Mouse (Mus musculus) hindbrain, embryonic 12.5 days (tissue): ENCODE results near the gene 1110059E24Rik. TPM values are rescaled to one million over a fixed set of nuclear protein-coding genes. Genes with fewer than 3 reads are reported as not detected.

ENCODE experiments used
- ATAC-seq: fragments of 200-750 bp; cut with Nextera tagmentation; 2 replicates; pipeline ENCODE4 v1.8.0; 2017; ENCODE audit warnings: moderate TSS enrichment; ENCODE audit not compliant: low FRiP score
- H3K27ac ChIP-seq: fragments of 300-500 bp; sonication (generic); 2 replicates; pipeline ENCODE4 v1.5.1; 2016; ENCODE audit warnings: mild to moderate bottlenecking
- H3K27me3 ChIP-seq: fragments of 300-500 bp; sonication (generic); 2 replicates; pipeline ENCODE4 v1.6.1; 2016; ENCODE audit warnings: mild to moderate bottlenecking
- H3K36me3 ChIP-seq: fragments of 300-500 bp; sonication (generic); 2 replicates; pipeline ENCODE4 v1.6.1; 2016; ENCODE audit warnings: mild to moderate bottlenecking
- H3K4me1 ChIP-seq: fragments of 300-500 bp; sonication (generic); 2 replicates; pipeline ENCODE4 v1.6.1; 2016
- H3K4me2 ChIP-seq: fragments of 300-500 bp; sonication (generic); replicated peaks from 2 replicates; pipeline ENCODE4 v1.6.1; 2016; ENCODE audit warnings: mild to moderate bottlenecking
- H3K4me3 ChIP-seq: fragments of 300-500 bp; sonication (generic); 2 replicates; pipeline ENCODE4 v1.5.1; 2016; ENCODE audit warnings: mild to moderate bottlenecking
- H3K9ac ChIP-seq: fragments of 300-500 bp; sonication (generic); 2 replicates; pipeline ENCODE4 v1.6.1; 2016; ENCODE audit warnings: mild to moderate bottlenecking, moderate library complexity
- H3K9me3 ChIP-seq: fragments of 300-500 bp; sonication (generic); replicated peaks from 2 replicates; pipeline ENCODE4 v1.6.1; 2016; ENCODE audit warnings: mild to moderate bottlenecking
- WGBS: fragments of 180-500 bp; shearing (Covaris S2); methylation state at CpG from one replicate; pipeline ENCODE4 v1.1.7; 2016; 5-methylcytosine and 5-hydroxymethylcytosine counted together
- polyA plus RNA-seq: library from polyadenylated mRNA; unstranded; fragments of >200 nt; fragmentation: Nextera tagmentation; extraction: Ambion mirVana; gene quantifications from 2 replicates; pipeline ENCODE4 v1.2.1, GENCODE M21; 2016

The 1110059E24Rik gene
- polyA plus RNA-seq, result 51.4 and 58.7 TPM in 2 replicates

GRCm38 (mm10) chr19:21652285-21653171 lies at the start of gene 1110059E24Rik:
1110059E24Rik (minus strand) TSS chr19:21652976.
- Histone ChIP-seq H3K9ac (peak within 1 kb of the TSS; percentile 95), H3K4me2 (peak within 1 kb of the TSS; percentile 62), H3K4me3 (peak within 1 kb of the TSS; percentile 97), H3K4me1 (peaks cover 18% of the 10 kb centered on the region), H3K27me3 (no peaks in the 10 kb centered on the region), H3K9me3 (no peaks in the 10 kb centered on the region), H3K27ac (peak within 1 kb of the TSS; percentile 100), H3K36me3 (no peaks in the 10 kb centered on the region)
- ATAC-seq, result peak; percentile 100
- WGBS, result 5% methylated on average over 52 of the region's 52 CpGs

DNA sequence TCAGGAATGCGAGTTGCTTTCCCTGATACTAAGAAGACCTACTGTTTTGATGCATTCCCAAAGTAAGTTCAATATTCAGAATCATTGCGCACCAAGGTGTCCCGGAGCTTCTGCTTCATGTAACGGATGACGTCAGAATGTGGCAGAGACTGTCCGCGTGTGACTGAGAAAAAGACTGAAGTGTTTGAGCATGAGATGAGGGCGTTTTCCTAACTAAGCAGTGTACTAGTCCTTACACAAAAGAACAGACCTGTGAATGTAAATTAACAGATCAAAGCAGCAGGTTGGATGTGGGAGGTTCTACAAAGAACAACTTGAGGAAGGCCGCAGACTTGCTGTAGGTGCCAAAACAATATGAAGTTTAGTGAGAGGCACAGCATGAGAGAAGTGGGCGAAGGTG lies 28.2 kb upstream of the 1110059E24Rik start:
- no peak for ATAC-seq
- Histone ChIP-seq H3K4me2 (no peak overlapping the region), H3K9me3 (no peaks in the 10 kb centered on the region), H3K27ac (no peak overlapping the region), H3K4me1 (no peaks in the 10 kb centered on the region), H3K27me3 (no peaks in the 10 kb centered on the region), H3K9ac (no peak overlapping the region), H3K36me3 (peaks cover 31% of the 10 kb centered on the region; the same call in 1 of the 2 replicates), H3K4me3 (no peak overlapping the region)
- WGBS, result 95% methylated on average over 10 of the region's 10 CpGs

GRCm38 (mm10) chr19:21680091-21680490 lies 27.3 kb upstream of the 1110059E24Rik start:
- no peaks in the 10 kb centered on the region for H3K27me3 ChIP-seq
- 96% methylated on average over 3 of the region's 3 CpGs for WGBS
- no peak overlapping the region for H3K4me2 ChIP-seq
- no peak overlapping the region for H3K4me3 ChIP-seq
- no peak for ATAC-seq
- no peak overlapping the region for H3K9ac ChIP-seq
- H3K9me3 ChIP-seq, result 0 out of 2 replicates have a peak, but pooled peaks cover 6% of the 10 kb centered on the region
- no peak overlapping the region for H3K27ac ChIP-seq
- no peaks in the 10 kb centered on the region for H3K4me1 ChIP-seq
- peaks cover 29% of the 10 kb centered on the region; the same call in 1 of the 2 replicates for H3K36me3 ChIP-seq

DNA sequence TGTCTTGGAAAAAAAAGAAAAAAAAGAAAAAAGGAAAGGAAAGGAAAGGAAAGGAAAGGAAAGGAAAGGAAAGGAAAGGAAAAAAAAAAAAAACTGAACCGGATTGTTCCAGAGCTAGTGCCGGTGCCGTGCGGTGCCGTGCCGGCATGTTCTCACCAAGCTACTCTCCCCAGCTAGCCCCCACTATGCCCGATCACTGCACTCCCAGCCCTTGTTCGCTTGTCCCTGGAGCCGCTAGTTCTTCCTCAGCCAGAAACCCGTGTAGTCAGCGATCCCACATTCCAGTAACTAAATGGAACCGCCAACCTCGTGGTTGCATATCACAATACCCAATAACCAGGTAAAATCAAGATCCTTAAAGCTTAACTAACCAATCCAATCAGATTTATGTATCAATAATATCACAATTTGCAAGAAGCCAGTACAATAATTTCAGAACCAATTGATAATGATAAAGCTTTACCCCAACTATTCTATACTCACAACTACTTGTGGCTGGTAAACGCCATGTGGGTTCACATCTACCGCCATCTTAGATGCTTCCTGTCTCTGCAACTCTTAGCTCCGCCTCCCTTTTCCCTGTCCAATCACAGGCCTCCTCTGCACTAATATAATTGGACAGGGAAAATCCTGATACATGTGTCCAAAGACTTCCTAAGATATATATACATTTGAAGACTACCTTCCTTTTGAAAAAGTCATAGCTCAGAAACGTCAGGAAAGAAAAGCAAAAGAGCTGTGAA lies 21.7 kb upstream of the 1110059E24Rik start:
- Histone ChIP-seq H3K27ac (no peak overlapping the region), H3K4me3 (no peak overlapping the region), H3K27me3 (no peaks in the 10 kb centered on the region), H3K9ac (no peak overlapping the region), H3K4me1 (no peaks in the 10 kb centered on the region), H3K36me3 (peaks cover 6% of the 10 kb centered on the region; the same call in 1 of the 2 replicates), H3K4me2 (no peak overlapping the region), H3K9me3 (peaks cover 8% of the 10 kb centered on the region; the same call in 1 of the 2 replicates)
- ATAC-seq, result no peak
- 97% methylated on average over 17 of the region's 17 CpGs for WGBS

DNA sequence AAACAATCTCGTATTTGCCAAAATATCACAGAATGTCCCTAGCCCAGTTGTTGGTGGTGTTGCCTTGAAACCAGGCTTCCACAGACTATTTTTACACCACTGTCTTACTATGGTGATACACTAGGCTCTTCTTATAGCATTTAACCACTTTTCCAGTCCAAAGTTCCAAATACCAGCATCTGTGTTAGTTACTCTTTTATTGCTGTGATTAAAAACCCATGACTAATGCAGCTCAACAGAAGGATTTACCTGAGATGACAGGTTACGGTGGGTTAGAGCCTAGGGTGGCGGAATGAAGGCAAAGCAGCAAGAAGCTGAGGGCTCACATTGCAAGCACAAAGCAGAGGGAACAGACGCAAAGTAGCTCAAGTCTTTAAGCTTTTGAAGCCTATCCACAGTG lies 16.9 kb upstream of the 1110059E24Rik start:
- Histone ChIP-seq H3K27me3 (no peaks in the 10 kb centered on the region), H3K27ac (no peak overlapping the region), H3K36me3 (no peaks in the 10 kb centered on the region; the same call in 1 of the 2 replicates), H3K4me1 (no peaks in the 10 kb centered on the region), H3K9me3 (no peaks in the 10 kb centered on the region; the same call in 1 of the 2 replicates), H3K4me3 (no peak overlapping the region), H3K9ac (no peak overlapping the region), H3K4me2 (no peak overlapping the region)
- ATAC-seq, result no peak
- 92% methylated on average over 4 of the region's 4 CpGs for WGBS

DNA sequence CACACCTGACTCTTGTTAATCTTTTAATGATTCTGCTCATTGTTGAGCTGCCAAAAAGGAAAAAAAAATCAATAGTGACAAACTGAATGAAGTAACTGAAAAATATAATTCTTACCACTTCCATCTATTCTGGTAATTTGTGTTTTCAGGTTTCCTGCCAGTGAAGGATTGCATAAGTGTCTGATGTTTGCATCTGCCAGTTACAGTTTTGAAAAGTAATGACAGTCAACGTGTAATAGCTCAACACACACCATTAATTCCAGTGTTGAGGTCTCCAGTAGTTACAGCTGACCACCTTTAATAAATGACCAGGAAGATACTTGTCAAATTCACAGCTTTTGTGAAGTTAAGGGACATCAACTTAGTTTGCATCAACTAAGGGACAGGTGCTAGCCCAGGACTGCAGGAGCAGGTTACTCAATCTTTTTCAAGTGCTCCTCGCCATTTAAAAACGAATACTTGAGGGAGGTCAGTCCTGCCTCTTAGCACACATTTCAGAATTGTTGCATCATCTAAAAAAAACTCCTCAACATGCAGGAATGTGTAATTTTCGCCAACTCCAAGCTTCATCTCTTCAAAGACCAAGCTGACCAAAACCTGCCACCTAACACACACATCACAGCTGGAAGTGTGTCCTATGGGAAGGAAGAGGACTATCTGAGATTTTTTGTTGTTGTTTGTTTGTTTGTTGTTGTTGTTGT lies 11.1 kb upstream of the 1110059E24Rik start:
- Histone ChIP-seq H3K36me3 (no peaks in the 10 kb centered on the region), H3K27ac (no peak overlapping the region), H3K4me1 (no peaks in the 10 kb centered on the region), H3K9me3 (no peaks in the 10 kb centered on the region), H3K9ac (no peak overlapping the region), H3K27me3 (no peaks in the 10 kb centered on the region), H3K4me3 (no peak overlapping the region), H3K4me2 (no peak overlapping the region)
- 84% methylated on average over 4 of the region's 4 CpGs for WGBS
- ATAC-seq, result no peak

- Histone ChIP-seq H3K27me3 (no peaks in the 10 kb centered on the region), H3K9ac (no peak overlapping the region), H3K4me2 (no peak overlapping the region), H3K4me3 (no peak overlapping the region), H3K4me1 (no peaks in the 10 kb centered on the region), H3K9me3 (no peaks in the 10 kb centered on the region), H3K36me3 (no peaks in the 10 kb centered on the region), H3K27ac (no peak overlapping the region)
- no peak for ATAC-seq
- WGBS, result 84% methylated on average over 1 of the region's 1 CpGs
These were observed 8.0 kb upstream of the 1110059E24Rik start for GRCm38 (mm10) chr19:21660734-21661133.

DNA sequence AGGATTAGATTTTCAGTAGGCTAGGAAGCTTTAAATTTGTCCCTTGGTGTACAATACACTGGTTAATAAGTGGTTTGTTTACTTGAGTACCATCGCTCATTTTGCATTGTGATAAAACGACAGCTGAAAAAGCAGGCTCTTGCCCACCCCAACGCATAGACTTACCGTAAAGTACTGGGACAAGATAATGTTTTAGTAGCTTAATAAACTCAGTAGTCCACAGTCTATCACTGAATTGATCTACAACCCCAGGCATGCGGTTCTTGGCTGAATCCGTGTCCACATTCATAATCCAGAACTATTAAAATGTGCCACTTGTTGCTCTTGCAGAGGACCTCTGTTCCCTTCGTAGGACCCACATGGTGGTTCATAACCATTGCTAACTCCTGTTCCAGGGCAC lies 2.0 kb upstream of the 1110059E24Rik start:
- Histone ChIP-seq H3K4me1 (peaks cover 18% of the 10 kb centered on the region), H3K27me3 (no peaks in the 10 kb centered on the region), H3K9ac (peak overlapping the region; percentile 95; the same call in 1 of the 2 replicates), H3K9me3 (no peaks in the 10 kb centered on the region), H3K27ac (no peak overlapping the region), H3K4me3 (peak overlapping the region; percentile 97), H3K4me2 (peak overlapping the region; percentile 60), H3K36me3 (no peaks in the 10 kb centered on the region)
- ATAC-seq, result no peak
- WGBS, result 71% methylated on average over 7 of the region's 7 CpGs

DNA sequence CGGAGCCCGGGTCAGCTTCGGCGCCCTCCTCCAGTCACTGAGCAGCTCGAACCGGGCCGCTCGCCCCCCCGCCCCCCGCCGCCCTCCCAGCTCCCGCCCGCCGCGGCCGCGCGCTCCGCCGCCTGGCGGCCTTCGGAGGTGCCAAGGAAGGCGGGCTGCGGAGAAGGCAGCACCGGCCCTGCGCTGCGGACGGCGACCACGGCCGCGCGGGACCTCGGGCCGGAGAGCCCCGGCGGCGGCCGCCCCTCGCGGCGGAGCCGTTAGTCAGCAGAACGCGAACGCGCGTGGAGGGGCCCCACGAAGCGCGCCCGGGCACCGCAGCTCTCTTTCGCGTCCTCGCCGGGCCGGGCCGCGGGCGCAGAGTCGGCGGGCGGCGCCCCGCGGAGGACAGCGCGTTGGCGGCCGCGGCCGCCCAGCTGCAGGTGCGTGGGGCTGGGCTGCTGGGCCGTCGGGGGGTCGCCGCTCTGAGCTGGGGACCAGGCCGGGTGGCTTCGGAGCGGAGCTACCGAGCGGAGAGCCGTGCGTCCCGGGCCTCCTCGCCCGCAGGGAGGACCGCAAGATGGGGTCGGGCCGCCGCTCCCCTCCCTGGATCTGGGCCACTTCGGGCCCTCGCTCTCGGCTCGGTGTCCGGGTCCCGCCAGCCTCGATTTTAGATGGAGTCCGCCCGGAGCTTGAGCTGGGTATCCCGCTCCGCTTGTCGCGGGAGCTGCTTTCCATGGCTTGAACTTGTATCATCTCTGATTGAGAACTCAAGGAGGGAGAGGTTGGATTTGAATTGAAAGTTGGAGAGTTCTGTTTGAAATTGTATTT lies 601 bp upstream of the 1110059E24Rik start, which contains the start of gene Abhd17b:
Abhd17b (plus strand) TSS at position 14 of the 810 bp plus-strand sequence.
- WGBS, result under 1% methylated on average over 79 of the region's 105 CpGs

GRCm38 (mm10) chr19:21651664-21652063 lies 1.1 kb downstream of the 1110059E24Rik start:
- H3K4me2 ChIP-seq, result peak overlapping the region; percentile 62
- H3K9ac ChIP-seq, result peak overlapping the region; percentile 95
- no peaks in the 10 kb centered on the region for H3K9me3 ChIP-seq
- H3K27ac ChIP-seq, result no peak overlapping the region; the same call in 1 of the 2 replicates
- no peak for ATAC-seq
- WGBS, result 55% methylated on average over 6 of the region's 6 CpGs
- H3K4me1 ChIP-seq, result peaks cover 18% of the 10 kb centered on the region
- H3K27me3 ChIP-seq, result no peaks in the 10 kb centered on the region
- no peaks in the 10 kb centered on the region for H3K36me3 ChIP-seq
- peak overlapping the region; percentile 97 for H3K4me3 ChIP-seq

More for the DNA sequence above, 601 bp upstream of the 1110059E24Rik start, which contains the start of gene Abhd17b:
- Histone ChIP-seq H3K36me3 (no peaks in the 10 kb centered on the region), H3K27me3 (no peaks in the 10 kb centered on the region), H3K9me3 (no peaks in the 10 kb centered on the region), H3K4me1 (peaks cover 18% of the 10 kb centered on the region), H3K27ac (peak within 1 kb of the TSS; percentile 100), H3K4me3 (peak within 1 kb of the TSS; percentile 97), H3K9ac (peak within 1 kb of the TSS; percentile 95), H3K4me2 (peak within 1 kb of the TSS; percentile 62)
- ATAC-seq, result peak; percentile 71

- 88% methylated on average over 6 of the region's 6 CpGs for WGBS
These were observed 6.6 kb downstream of the 1110059E24Rik start for GRCm38 (mm10) chr19:21646142-21646541.

More at GRCm38 (mm10) chr19:21646142-21646541, 6.6 kb downstream of the 1110059E24Rik start:
- Histone ChIP-seq H3K27me3 (no peaks in the 10 kb centered on the region), H3K4me3 (no peak overlapping the region), H3K9ac (no peak overlapping the region), H3K36me3 (no peaks in the 10 kb centered on the region), H3K4me2 (no peak overlapping the region), H3K4me1 (no peaks in the 10 kb centered on the region), H3K9me3 (no peaks in the 10 kb centered on the region), H3K27ac (no peak overlapping the region)
- ATAC-seq, result no peak
